Mouse (Mus musculus) limb, embryonic 12.5 days (tissue): ENCODE results near the gene Cdk9. TPM values are rescaled to one million over a fixed set of nuclear protein-coding genes. Genes with fewer than 3 reads are reported as not detected.

Experiments
- ATAC-seq: fragments of 200-750 bp; cut with Nextera tagmentation; 2 replicates; pipeline ENCODE4 v1.8.0; 2017; ENCODE audit warnings: low read depth, moderate TSS enrichment; ENCODE audit not compliant: insufficient number of reproducible peaks, insufficient read depth, low FRiP score, low TSS enrichment
- H3K27ac ChIP-seq: fragments of 300-500 bp; sonication (generic); 2 replicates; pipeline ENCODE4 v1.5.1; 2016; ENCODE audit warnings: mild to moderate bottlenecking, moderate library complexity
- H3K27me3 ChIP-seq: fragments of 300-500 bp; sonication (generic); 2 replicates; pipeline ENCODE4 v1.6.1; 2016; ENCODE audit warnings: mild to moderate bottlenecking, moderate library complexity
- H3K36me3 ChIP-seq: fragments of 300-500 bp; sonication (generic); 2 replicates; pipeline ENCODE4 v1.6.1; 2016; ENCODE audit warnings: mild to moderate bottlenecking, moderate library complexity
- H3K4me1 ChIP-seq: fragments of 300-500 bp; sonication (generic); replicated peaks from 2 replicates; pipeline ENCODE4 v1.6.1; 2016
- H3K4me2 ChIP-seq: fragments of 300-500 bp; sonication (generic); 2 replicates; pipeline ENCODE4 v1.6.1; 2016; ENCODE audit warnings: mild to moderate bottlenecking, moderate library complexity
- H3K4me3 ChIP-seq: fragments of 300-500 bp; sonication (generic); replicated peaks from 2 replicates; pipeline ENCODE4 v1.5.1; 2016; ENCODE audit warnings: mild to moderate bottlenecking
- H3K9ac ChIP-seq: fragments of 300-500 bp; sonication (generic); replicated peaks from 2 replicates; pipeline ENCODE4 v1.6.1; 2016; ENCODE audit warnings: mild to moderate bottlenecking, moderate library complexity
- H3K9me3 ChIP-seq: fragments of 300-500 bp; sonication (generic); 2 replicates; pipeline ENCODE4 v1.6.1; 2016; ENCODE audit warnings: mild to moderate bottlenecking, moderate library complexity
- WGBS: fragments of 180-500 bp; shearing (Covaris S2); methylation state at CpG from one replicate; pipeline ENCODE4 v1.1.7; 2016; 5-methylcytosine and 5-hydroxymethylcytosine counted together
- polyA plus RNA-seq: library from polyadenylated mRNA; unstranded; fragments of >200 nt; fragmentation: Nextera tagmentation; extraction: Ambion mirVana; gene quantifications from 2 replicates; pipeline ENCODE4 v1.2.1, GENCODE M21; 2016

Cdk9 gene
- polyA plus RNA-seq, 1 experiment from 2014 or later = 136 TPM

DNA sequence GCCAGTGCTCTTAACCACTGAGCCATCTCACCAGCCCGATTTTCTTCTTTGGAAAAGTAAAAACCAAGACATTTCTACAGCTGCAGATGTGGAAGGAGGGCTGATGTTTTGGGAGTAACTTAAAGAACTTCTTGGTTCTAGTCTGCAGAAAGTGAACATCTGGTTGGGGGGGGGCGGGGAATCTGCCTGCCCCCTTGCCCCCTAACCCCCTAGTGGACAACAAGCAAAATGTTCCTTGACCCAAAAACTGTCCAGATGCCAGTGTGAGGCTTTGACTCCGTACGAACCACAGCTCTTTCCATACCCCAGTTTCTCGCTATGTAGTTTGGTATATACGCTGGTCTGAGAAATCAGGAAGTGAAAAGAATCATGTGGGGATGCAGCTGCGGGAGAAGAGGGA lies 37.3 kb upstream of the Cdk9 start:
- 73% methylated on average over 7 of the region's 7 CpGs for WGBS
- ATAC-seq = no peak
- no peak overlapping the region for H3K4me3 ChIP-seq

GRCm38 (mm10) chr2:32749082-32749481 lies 36.2 kb upstream of the Cdk9 start:
- ATAC-seq = no peak
- H3K4me1 ChIP-seq = peaks cover 19% of the 10 kb centered on the region
- no peak overlapping the region for H3K27ac ChIP-seq
- no peak overlapping the region for H3K4me2 ChIP-seq
- H3K9me3 ChIP-seq = no peaks in the 10 kb centered on the region
- H3K36me3 ChIP-seq = peaks cover 44% of the 10 kb centered on the region
- no peak overlapping the region for H3K9ac ChIP-seq
- H3K4me3 ChIP-seq = no peak overlapping the region
- 89% methylated on average over 16 of the region's 16 CpGs for WGBS
- H3K27me3 ChIP-seq = peaks cover 7% of the 10 kb centered on the region

More for the DNA sequence above, 37.3 kb upstream of the Cdk9 start:
- H3K27me3 ChIP-seq = peaks cover 6% of the 10 kb centered on the region; the same call in 1 of the 2 replicates
- H3K4me1 ChIP-seq = peaks cover 19% of the 10 kb centered on the region
- no peaks in the 10 kb centered on the region for H3K9me3 ChIP-seq
- peaks cover 50% of the 10 kb centered on the region for H3K36me3 ChIP-seq
- H3K4me2 ChIP-seq = no peak overlapping the region
- no peak overlapping the region for H3K9ac ChIP-seq
- no peak overlapping the region for H3K27ac ChIP-seq

DNA sequence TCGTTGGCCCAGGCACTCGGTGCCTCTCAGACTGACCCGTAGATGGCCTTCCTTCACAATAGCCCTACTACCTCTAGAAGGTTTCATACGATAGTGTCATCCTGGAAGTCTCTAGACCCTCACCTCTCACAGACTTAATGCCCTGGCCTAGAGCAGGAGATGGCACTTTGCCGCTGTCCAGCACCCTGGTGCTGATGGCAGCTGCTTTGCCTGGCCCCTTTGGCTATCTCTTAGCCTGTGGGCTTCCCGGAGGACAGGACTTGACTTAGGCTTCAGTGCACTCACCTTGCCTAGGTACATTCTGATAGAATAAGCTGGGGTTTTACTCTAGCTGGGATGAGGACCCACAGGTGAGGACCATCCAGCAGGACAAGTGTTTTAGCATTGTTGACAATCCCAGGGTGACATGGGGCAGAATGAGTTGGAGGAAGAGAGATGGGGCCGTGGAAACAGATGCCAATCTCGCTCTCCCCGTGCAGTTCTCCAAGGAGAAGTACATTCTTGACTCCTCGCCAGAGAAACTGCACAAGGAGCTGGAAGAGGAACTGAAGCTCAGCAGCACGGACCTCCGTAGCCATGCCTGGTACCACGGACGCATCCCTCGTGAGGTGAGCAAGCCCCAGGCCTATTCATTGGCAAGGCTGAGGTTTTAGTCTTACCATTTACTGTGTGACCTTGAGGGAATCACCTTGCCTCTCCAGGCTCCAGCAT lies 31.6 kb upstream of the Cdk9 start:
- Histone ChIP-seq H3K27ac (no peak overlapping the region), H3K9me3 (no peaks in the 10 kb centered on the region), H3K9ac (no peak overlapping the region), H3K36me3 (peaks cover 29% of the 10 kb centered on the region), H3K27me3 (peaks cover 46% of the 10 kb centered on the region), H3K4me3 (no peak overlapping the region), H3K4me2 (no peak overlapping the region), H3K4me1 (peaks cover 20% of the 10 kb centered on the region)
- no peak for ATAC-seq
- WGBS = 77% methylated on average over 15 of the region's 15 CpGs

- peak; percentile 56 for ATAC-seq
- Histone ChIP-seq H3K27me3 (peaks cover 48% of the 10 kb centered on the region), H3K4me1 (peaks cover 20% of the 10 kb centered on the region), H3K9me3 (no peaks in the 10 kb centered on the region), H3K36me3 (peaks cover 27% of the 10 kb centered on the region), H3K4me3 (peak overlapping the region; percentile 57), H3K27ac (no peak overlapping the region), H3K4me2 (peak overlapping the region; percentile 98), H3K9ac (no peak overlapping the region)
- 2% methylated on average over 18 of the region's 18 CpGs for WGBS
These were observed 29.3 kb upstream of the Cdk9 start for GRCm38 (mm10) chr2:32742173-32742531.

DNA sequence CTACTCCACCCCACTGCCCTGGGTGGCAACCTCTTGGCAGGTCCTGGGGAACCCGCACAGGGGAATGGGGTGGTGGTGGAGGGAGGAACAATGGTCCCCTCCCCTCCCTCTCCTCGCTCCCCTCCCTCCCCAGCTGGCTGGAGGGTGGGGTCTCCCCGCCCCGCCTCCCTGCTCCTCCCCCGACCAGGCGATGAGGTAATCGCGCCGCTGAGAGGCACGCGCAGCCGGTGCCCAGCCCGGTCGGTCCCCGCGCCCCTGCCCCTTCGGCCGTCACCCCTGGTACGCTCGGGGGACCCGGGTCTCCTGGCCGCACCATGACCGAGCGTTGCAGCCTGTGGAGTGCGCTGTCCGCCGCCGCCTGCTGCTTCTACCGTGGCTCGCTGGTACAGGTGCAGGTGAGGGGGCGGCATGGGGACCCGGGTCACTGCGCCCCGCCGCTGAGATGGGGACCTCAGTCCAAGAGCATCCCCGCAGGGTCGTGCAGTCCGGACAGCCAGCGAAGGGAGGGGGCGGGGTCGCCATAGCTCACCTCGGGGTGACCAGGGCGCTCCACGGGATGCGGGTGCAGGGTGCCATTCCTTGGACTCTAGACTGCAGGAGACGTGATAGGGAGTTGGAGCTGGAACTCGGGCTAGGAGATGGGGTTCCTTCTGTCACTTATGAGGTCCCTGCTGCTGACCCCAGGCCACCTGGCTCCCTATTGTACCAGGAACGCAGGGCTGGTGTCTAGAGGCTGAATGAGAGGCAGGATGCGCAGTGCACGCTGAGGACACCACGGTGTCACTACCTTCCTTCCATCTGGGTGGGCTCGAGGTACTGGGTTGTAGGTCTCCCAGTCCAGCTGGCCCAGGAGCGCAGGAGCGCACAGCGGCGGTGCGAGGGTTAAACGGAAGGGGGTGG lies 28.6 kb upstream of the Cdk9 start:
- Histone ChIP-seq H3K9me3 (no peaks in the 10 kb centered on the region), H3K27ac (no peak overlapping the region), H3K9ac (peak overlapping the region; percentile 53), H3K4me1 (peaks cover 20% of the 10 kb centered on the region), H3K4me2 (peak overlapping the region; percentile 98), H3K36me3 (peaks cover 21% of the 10 kb centered on the region), H3K27me3 (peaks cover 48% of the 10 kb centered on the region), H3K4me3 (peak overlapping the region; percentile 57)
- peak; percentile 13; the same call in 1 of the 2 replicates for ATAC-seq
- 3% methylated on average over 52 of the region's 58 CpGs for WGBS

GRCm38 (mm10) chr2:32740916-32741272 lies 28.0 kb upstream of the Cdk9 start, which contains the start of gene 6330409D20Rik:
Gene 6330409D20Rik (minus strand): TSS chr2:32741016.
- 7% methylated on average over 11 of the region's 11 CpGs for WGBS
- H3K9ac ChIP-seq = peak within 1 kb of the TSS; percentile 53
- H3K9me3 ChIP-seq = no peaks in the 10 kb centered on the region
- peaks cover 48% of the 10 kb centered on the region for H3K27me3 ChIP-seq
- no peak for ATAC-seq
- peaks cover 15% of the 10 kb centered on the region for H3K36me3 ChIP-seq
- peak within 1 kb of the TSS; percentile 98 for H3K4me2 ChIP-seq
- no peak within 1 kb of the TSS for H3K27ac ChIP-seq
- peak within 1 kb of the TSS; percentile 57 for H3K4me3 ChIP-seq
- peaks cover 24% of the 10 kb centered on the region for H3K4me1 ChIP-seq

GRCm38 (mm10) chr2:32739311-32739710 lies 26.4 kb upstream of the Cdk9 start:
- Histone ChIP-seq H3K27ac (no peak overlapping the region), H3K4me3 (no peak overlapping the region), H3K27me3 (peaks cover 48% of the 10 kb centered on the region), H3K36me3 (0 out of 2 replicates have a peak, but pooled peaks cover 5% of the 10 kb centered on the region), H3K9ac (no peak overlapping the region), H3K4me1 (peaks cover 33% of the 10 kb centered on the region), H3K4me2 (no peak overlapping the region), H3K9me3 (no peaks in the 10 kb centered on the region)
- no peak for ATAC-seq
- 62% methylated on average over 4 of the region's 4 CpGs for WGBS

DNA sequence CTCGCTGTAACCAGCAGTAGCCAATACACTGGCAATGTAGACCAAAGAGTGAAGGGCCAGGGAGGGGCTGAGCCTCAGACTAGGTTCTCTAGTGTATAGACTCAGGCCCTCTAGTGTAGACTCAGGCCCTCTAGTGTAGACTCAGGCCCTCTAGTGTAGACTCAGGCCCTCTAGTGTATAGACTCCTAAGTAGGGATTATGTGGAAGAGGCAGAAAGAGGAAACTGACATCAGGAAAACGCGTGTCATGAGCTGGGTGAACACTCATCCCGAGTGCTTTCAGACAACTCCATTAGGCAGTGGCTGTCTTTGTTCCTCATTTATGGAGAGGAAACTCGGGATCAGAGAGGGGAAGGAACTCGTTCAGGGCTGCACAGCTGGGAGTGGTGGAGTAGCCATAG lies 24.1 kb upstream of the Cdk9 start:
- Histone ChIP-seq H3K9ac (no peak overlapping the region), H3K27ac (no peak overlapping the region), H3K36me3 (0 out of 2 replicates have a peak, but pooled peaks cover 5% of the 10 kb centered on the region), H3K9me3 (no peaks in the 10 kb centered on the region), H3K4me3 (no peak overlapping the region), H3K27me3 (peaks cover 29% of the 10 kb centered on the region), H3K4me2 (no peak overlapping the region), H3K4me1 (peaks cover 32% of the 10 kb centered on the region)
- ATAC-seq = no peak
- WGBS = 53% methylated on average over 6 of the region's 6 CpGs

GRCm38 (mm10) chr2:32736306-32736829 lies 23.5 kb upstream of the Cdk9 start:
- Histone ChIP-seq H3K9ac (0 out of 2 replicates have a peak overlapping the region, but pooled peaks have one; percentile 18), H3K27me3 (peaks cover 22% of the 10 kb centered on the region), H3K27ac (0 out of 2 replicates have a peak overlapping the region, but pooled peaks have one; percentile 23), H3K9me3 (no peaks in the 10 kb centered on the region), H3K4me3 (no peak overlapping the region), H3K36me3 (0 out of 2 replicates have a peak, but pooled peaks cover 5% of the 10 kb centered on the region), H3K4me1 (peaks cover 32% of the 10 kb centered on the region), H3K4me2 (no peak overlapping the region)
- no peak for ATAC-seq
- 53% methylated on average over 3 of the region's 3 CpGs for WGBS

GRCm38 (mm10) chr2:32734933-32735332 lies 22.1 kb upstream of the Cdk9 start:
- ATAC-seq = no peak
- Histone ChIP-seq H3K4me3 (no peak overlapping the region), H3K4me1 (peaks cover 38% of the 10 kb centered on the region), H3K4me2 (no peak overlapping the region), H3K9me3 (no peaks in the 10 kb centered on the region), H3K27me3 (peaks cover 8% of the 10 kb centered on the region), H3K27ac (peak overlapping the region; percentile 29; the same call in 1 of the 2 replicates), H3K36me3 (0 out of 2 replicates have a peak, but pooled peaks cover 5% of the 10 kb centered on the region), H3K9ac (no peak overlapping the region)
- WGBS = 60% methylated on average over 4 of the region's 4 CpGs

DNA sequence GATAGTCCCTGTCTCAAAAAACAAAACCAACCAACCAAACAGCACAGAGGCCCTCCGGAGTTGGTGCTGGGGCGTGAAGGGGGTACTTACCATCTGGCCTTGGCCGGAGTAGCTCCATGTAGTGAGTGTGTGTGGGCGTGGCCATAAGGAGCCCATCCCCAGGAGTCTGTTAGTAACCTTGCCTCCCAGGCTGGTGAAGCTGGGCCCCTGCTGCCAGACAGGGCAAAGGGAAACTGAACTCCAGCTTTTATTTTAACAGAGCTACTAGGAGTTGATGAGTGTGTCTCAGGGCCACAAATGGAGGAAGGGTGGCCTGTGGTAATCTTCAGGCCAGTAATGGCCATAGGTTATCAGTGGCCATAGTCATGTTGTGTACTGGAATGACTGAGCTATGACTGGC lies 21.6 kb upstream of the Cdk9 start:
- H3K9ac ChIP-seq = no peak overlapping the region
- 39% methylated on average over 4 of the region's 4 CpGs for WGBS
- H3K4me1 ChIP-seq = peaks cover 43% of the 10 kb centered on the region

More for the DNA sequence above, 21.6 kb upstream of the Cdk9 start:
- Histone ChIP-seq H3K4me3 (no peak overlapping the region), H3K27ac (peak overlapping the region; percentile 29; the same call in 1 of the 2 replicates), H3K36me3 (0 out of 2 replicates have a peak, but pooled peaks cover 5% of the 10 kb centered on the region), H3K27me3 (peaks cover 3% of the 10 kb centered on the region), H3K4me2 (no peak overlapping the region), H3K9me3 (no peaks in the 10 kb centered on the region)
- ATAC-seq = no peak
